Mouse (Mus musculus): ENCODE data around the gene Vps37c. TPM values are rescaled to one million over a fixed set of nuclear protein-coding genes. Genes with fewer than 3 reads are reported as not detected.

Vps37c gene
- 23.4 and 25.2 TPM in 2 replicates for polyA plus RNA-seq (2015; fragmentation: Nextera tagmentation; extraction: Ambion mirVana)

GRCm38 (mm10) chr19:10688537-10689352 is at the start of gene Vps37c:
Vps37c (plus strand) TSS chr19:10688735.
- H3K4me1 ChIP-seq (ENCODE audit: insufficient read depth, low read depth, low read length): peaks cover 12% of the 10 kb centered on the region; the same call in 1 of the 2 replicates
- H3K27ac ChIP-seq (ENCODE audit: low read length): peak within 1 kb of the TSS; percentile 98
- peak within 1 kb of the TSS; percentile 66 for H3K4me2 ChIP-seq (replicated peaks; ENCODE audit: low read depth, low read length)
- H3K36me3 ChIP-seq (ENCODE audit: insufficient read depth, low read length): no peaks in the 10 kb centered on the region
- peak within 1 kb of the TSS; percentile 89 for H3K9ac ChIP-seq (replicated peaks; ENCODE audit: low read depth)
- ATAC-seq (peak; percentile 92), DNase-seq (ENCODE audit: low spot score) (peak; percentile 93)
- TF ChIP-seq EP300 (IDR thresholded peaks at IDR 0.05) (no peak), CTCF (IDR thresholded peaks at IDR 0.05) (peak; percentile 23; the same call in 1 of the 2 replicates)
- H3K4me3 ChIP-seq (ENCODE audit: low read depth, low read length): peak within 1 kb of the TSS; percentile 76
- under 1% methylated on average over 48 of the region's 74 CpGs for WGBS
- H3K9me3 ChIP-seq (ENCODE audit: low read length): no peaks in the 10 kb centered on the region
- no peaks in the 10 kb centered on the region for H3K27me3 ChIP-seq (replicated peaks; ENCODE audit: insufficient read depth, low read length)

GRCm38 (mm10) chr19:10640080-10640479 is 48.5 kb upstream of the Vps37c start:
- peaks cover under 1% of the 10 kb centered on the region; the same call in 1 of the 2 replicates for H3K4me1 ChIP-seq (ENCODE audit: insufficient read depth, low read depth, low read length)
- no peak overlapping the region for H3K27ac ChIP-seq (ENCODE audit: low read length)
- H3K36me3 ChIP-seq (ENCODE audit: insufficient read depth, low read length): no peaks in the 10 kb centered on the region
- H3K27me3 ChIP-seq (replicated peaks; ENCODE audit: insufficient read depth, low read length): no peaks in the 10 kb centered on the region
- TF ChIP-seq EP300 (IDR thresholded peaks at IDR 0.05): no peak
- TF ChIP-seq CTCF (IDR thresholded peaks at IDR 0.05): no peak
- 8% methylated on average over 5 of the region's 5 CpGs for WGBS
- H3K4me2 ChIP-seq (replicated peaks; ENCODE audit: low read depth, low read length): no peak overlapping the region
- ATAC-seq (no peak), DNase-seq (ENCODE audit: low spot score) (peak; percentile 15)
- H3K9ac ChIP-seq (replicated peaks; ENCODE audit: low read depth): no peak overlapping the region
- no peaks in the 10 kb centered on the region for H3K9me3 ChIP-seq (ENCODE audit: low read length)
- H3K4me3 ChIP-seq (ENCODE audit: low read depth, low read length): no peak overlapping the region

- Histone ChIP-seq H3K27me3 (replicated peaks; ENCODE audit: insufficient read depth, low read length) (no peaks in the 10 kb centered on the region), H3K9ac (replicated peaks; ENCODE audit: low read depth) (no peak overlapping the region), H3K27ac (ENCODE audit: low read length) (no peak overlapping the region), H3K36me3 (ENCODE audit: insufficient read depth, low read length) (no peaks in the 10 kb centered on the region), H3K4me3 (ENCODE audit: low read depth, low read length) (no peak overlapping the region), H3K9me3 (ENCODE audit: low read length) (no peaks in the 10 kb centered on the region), H3K4me2 (replicated peaks; ENCODE audit: low read depth, low read length) (no peak overlapping the region), H3K4me1 (ENCODE audit: insufficient read depth, low read depth, low read length) (no peaks in the 10 kb centered on the region)
- DNase-seq (ENCODE audit: low spot score): no peak
- TF ChIP-seq EP300 (IDR thresholded peaks at IDR 0.05): no peak
- no peak for TF ChIP-seq CTCF (IDR thresholded peaks at IDR 0.05)
- 47% methylated on average over 13 of the region's 13 CpGs for WGBS
- ATAC-seq: no peak
Observed at GRCm38 (mm10) chr19:10640589-10641378, 47.8 kb upstream of the Vps37c start.

DNA sequence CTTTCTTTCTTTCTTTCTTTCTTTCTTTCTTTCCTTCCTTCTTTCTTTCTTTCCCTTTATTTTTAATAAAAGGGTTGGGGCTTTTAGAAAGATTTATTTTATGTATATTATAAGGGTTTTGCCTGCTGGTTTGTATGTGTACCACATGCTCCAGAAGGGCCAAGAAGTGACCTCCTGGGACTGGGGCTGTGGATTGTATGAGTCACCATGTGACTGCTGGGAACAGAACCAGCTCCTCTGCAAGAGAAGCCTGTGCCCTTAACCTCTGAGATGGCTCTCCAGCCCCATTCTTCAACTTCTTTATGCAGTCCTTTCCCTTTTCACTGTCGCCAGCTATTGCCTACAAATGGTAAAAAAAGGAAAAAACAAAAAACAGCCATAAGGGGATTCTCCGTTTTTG is 42.9 kb upstream of the Vps37c start:
- no peak for ATAC-seq

GRCm38 (mm10) chr19:10648156-10648555 is 40.4 kb upstream of the Vps37c start:
- Histone ChIP-seq H3K4me1 (ENCODE audit: insufficient read depth, low read depth, low read length) (no peaks in the 10 kb centered on the region), H3K9me3 (ENCODE audit: low read length) (no peaks in the 10 kb centered on the region), H3K27ac (ENCODE audit: low read length) (no peak overlapping the region), H3K9ac (replicated peaks; ENCODE audit: low read depth) (no peak overlapping the region), H3K4me2 (replicated peaks; ENCODE audit: low read depth, low read length) (no peak overlapping the region), H3K36me3 (ENCODE audit: insufficient read depth, low read length) (no peaks in the 10 kb centered on the region), H3K4me3 (ENCODE audit: low read depth, low read length) (no peak overlapping the region), H3K27me3 (replicated peaks; ENCODE audit: insufficient read depth, low read length) (no peaks in the 10 kb centered on the region)
- no peak for ATAC-seq
- no peak for TF ChIP-seq EP300 (IDR thresholded peaks at IDR 0.05)
- no peak for TF ChIP-seq CTCF (IDR thresholded peaks at IDR 0.05)
- WGBS: 60% methylated on average over 8 of the region's 8 CpGs
- DNase-seq (ENCODE audit: low spot score): no peak

More for the DNA sequence above, 42.9 kb upstream of the Vps37c start:
- DNase-seq (ENCODE audit: low spot score): peak; percentile 12
- H3K4me1 ChIP-seq (ENCODE audit: insufficient read depth, low read depth, low read length): no peaks in the 10 kb centered on the region
- H3K36me3 ChIP-seq (ENCODE audit: insufficient read depth, low read length): no peaks in the 10 kb centered on the region
- TF ChIP-seq EP300 (IDR thresholded peaks at IDR 0.05): no peak
- TF ChIP-seq CTCF (IDR thresholded peaks at IDR 0.05): no peak
- no peak overlapping the region for H3K9ac ChIP-seq (replicated peaks; ENCODE audit: low read depth)
- H3K4me3 ChIP-seq (ENCODE audit: low read depth, low read length): no peak overlapping the region
- no peak overlapping the region for H3K4me2 ChIP-seq (replicated peaks; ENCODE audit: low read depth, low read length)
- H3K27me3 ChIP-seq (replicated peaks; ENCODE audit: insufficient read depth, low read length): no peaks in the 10 kb centered on the region
- H3K27ac ChIP-seq (ENCODE audit: low read length): no peak overlapping the region
- H3K9me3 ChIP-seq (ENCODE audit: low read length): no peaks in the 10 kb centered on the region
- WGBS: 86% methylated on average over 2 of the region's 2 CpGs

DNA sequence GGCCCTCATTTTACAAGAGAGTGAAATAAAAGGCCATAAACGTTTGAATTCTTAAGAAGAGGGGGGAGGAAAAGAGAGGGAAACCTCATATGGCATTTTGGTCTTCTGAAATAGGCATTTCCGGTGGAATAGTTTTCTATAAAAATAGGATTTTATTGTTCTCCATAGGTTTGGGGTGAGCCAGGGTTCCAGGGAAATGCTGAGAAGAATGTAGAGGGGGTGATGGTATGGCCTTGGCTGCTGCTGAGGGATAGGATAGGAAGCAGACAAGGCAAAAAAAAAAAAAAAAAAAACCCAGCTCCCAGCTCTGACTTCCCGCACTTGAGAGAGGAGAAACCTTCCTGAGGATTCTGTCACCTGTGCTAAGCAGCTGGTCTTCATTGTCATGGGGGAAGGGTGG is 32.5 kb upstream of the Vps37c start:
- no peaks in the 10 kb centered on the region for H3K9me3 ChIP-seq (ENCODE audit: low read length)
- H3K4me3 ChIP-seq (ENCODE audit: low read depth, low read length): no peak overlapping the region
- H3K4me1 ChIP-seq (ENCODE audit: insufficient read depth, low read depth, low read length): no peaks in the 10 kb centered on the region
- no peak for TF ChIP-seq EP300 (IDR thresholded peaks at IDR 0.05)
- no peak for TF ChIP-seq CTCF (IDR thresholded peaks at IDR 0.05)
- no peak overlapping the region for H3K27ac ChIP-seq (ENCODE audit: low read length)
- H3K27me3 ChIP-seq (replicated peaks; ENCODE audit: insufficient read depth, low read length): no peaks in the 10 kb centered on the region
- no peaks in the 10 kb centered on the region for H3K36me3 ChIP-seq (ENCODE audit: insufficient read depth, low read length)
- H3K9ac ChIP-seq (replicated peaks; ENCODE audit: low read depth): no peak overlapping the region
- DNase-seq (ENCODE audit: low spot score) (no peak), ATAC-seq (no peak)
- WGBS: 57% methylated on average over 3 of the region's 3 CpGs
- H3K4me2 ChIP-seq (replicated peaks; ENCODE audit: low read depth, low read length): no peak overlapping the region
